Mouse (Mus musculus): ENCODE measurements at regions not wholly inside any gene's neighbourhood (a gene's known extent, or its start where the extent isn't known, plus 50 kb on each side); places are given as distances from the start of the nearest gene placed in this dataset.

DNA sequence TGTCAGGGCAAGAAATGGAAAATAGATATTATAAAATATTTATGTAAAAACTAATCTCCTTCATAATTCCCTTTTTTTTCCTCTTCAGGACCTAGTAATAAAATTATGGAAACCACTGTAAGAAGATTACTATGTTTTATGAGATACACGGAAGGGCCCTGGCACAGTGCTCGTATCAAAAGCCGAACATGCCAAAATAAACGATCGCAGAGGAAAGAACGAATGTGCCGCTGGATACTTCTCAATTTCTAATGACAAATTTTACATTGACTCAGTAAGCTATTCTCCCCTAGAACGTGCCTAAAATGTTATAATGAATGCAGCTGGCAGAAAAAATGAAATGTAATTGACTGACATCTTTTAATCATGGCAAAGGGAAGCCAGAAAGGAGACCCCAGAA is 257.4 kb upstream of the Daam1 start:
- no peak for TF ChIP-seq CTCF (IDR thresholded peaks at IDR 0.05)
- no peak for TF ChIP-seq POLR2A (IDR thresholded peaks at IDR 0.05; ENCODE audit: insufficient read depth, low read depth, low read length)
- no peak for TF ChIP-seq EP300 (IDR thresholded peaks at IDR 0.05; ENCODE audit: insufficient read depth, low read depth, low read length)
